Mouse (Mus musculus) mesoderm, embryonic 11.5 days (tissue): Measurements from ENCODE around the gene Aggf1.
A peak's percentile ranks its signal among the peaks of the same experiment; 100 is the strongest.

Experiments
- DNase-seq: peaks from one replicate; pipeline ENCODE4 v3.0.0-alpha.2; 2012; ENCODE audit warnings: low read depth, low spot score

Aggf1 gene

DNA sequence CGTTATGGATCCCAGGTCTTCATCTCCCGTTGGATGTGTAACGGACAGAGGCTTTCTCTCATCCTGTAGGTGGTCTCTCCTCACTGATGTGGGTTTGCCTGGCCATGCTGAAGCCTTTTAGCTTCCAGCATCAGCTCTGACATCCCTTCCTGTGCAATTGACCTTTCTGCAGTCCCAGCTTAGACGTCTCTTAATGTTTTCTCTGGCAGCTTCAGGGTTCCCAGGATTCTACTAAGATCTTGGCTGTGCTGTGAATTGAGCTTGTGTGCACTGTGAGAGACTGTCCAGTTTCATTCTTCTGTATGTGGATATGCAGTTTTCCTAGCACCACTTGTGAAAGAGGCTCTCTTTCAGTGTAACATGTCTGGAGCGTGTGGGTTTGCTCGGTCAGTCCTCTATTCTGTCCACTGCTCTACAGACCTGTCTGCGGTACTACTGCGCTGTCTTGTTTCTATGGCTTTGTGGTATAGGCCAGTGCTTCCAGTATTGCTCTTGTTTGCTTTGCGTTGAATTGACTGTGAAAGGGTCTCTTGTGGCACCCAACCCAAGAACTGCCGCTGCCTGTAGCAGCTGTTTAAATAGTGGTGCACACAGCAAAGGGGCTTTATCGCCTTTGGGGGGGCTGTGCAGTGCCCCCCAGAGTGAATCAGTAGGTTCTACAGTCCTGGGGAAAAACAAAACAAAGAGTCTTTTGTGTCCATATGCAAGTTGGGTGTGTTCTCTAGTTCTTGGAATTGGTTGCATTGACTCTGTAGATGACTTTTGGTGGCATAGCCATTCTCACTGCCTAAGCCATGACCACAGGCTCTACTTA lies 42.9 kb downstream of the Aggf1 start:
- DNase-seq = no peak

DNA sequence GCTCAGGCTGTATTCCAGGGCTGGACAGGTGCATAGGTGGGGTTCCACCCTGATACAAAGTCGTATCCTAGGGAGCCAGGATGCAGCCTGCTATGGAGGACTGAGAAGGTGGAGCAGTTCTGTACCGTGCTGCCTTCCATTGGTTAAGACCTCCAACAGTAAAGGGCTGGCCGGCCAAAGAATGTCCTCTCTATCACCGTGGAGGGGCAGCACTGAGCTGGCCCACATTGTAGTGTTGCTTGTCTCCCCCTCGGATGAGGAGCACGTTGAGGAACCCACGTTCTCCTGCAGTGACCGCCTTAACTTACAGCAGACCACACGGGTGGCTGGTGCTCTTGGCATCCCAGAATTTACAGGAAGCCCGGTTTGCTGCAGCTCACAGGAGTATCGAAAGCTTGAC lies 44.6 kb downstream of the Aggf1 start:
- no peak for DNase-seq

DNA sequence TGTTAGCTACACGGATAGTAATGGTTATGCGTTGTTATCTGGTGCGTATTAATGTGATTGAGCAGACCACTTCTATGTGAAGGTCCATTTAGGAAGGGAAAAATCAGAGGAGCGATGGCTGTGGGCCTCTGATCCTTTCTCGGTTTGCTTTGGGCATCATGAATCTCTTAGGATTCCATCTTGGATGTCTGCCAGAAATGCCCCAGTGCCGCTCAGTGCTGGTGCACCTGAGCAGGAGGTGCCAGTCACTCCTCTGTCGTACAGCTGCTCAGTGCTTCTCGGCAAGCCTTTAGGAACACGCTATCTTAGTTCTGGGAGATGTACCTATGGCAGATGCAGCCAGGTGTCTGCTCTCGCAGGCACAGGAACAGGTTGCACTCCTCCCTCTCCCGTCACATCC lies 46.4 kb downstream of the Aggf1 start:
- no peak for DNase-seq

DNA sequence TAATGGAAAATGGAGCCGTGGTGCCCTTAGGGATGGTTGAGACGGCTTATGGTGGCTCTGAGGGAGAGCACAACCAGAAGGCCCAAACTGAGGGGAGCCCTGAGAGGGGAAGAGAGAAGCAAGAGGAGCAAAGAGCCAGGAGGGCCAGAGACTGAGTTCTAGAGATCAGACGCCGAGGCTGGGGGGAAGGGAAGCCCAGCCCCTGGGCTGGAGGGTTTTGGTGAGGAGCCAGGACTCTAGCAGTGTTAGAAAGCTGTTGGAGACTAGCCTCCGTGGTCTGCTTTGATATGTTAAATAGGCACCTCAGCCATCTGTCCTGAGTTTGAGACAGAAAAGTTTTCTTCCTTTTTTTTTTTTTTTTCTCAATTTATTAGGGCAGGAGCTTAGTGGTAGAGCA lies 47.8 kb downstream of the Aggf1 start:
- peak; percentile 18 for DNase-seq

DNA sequence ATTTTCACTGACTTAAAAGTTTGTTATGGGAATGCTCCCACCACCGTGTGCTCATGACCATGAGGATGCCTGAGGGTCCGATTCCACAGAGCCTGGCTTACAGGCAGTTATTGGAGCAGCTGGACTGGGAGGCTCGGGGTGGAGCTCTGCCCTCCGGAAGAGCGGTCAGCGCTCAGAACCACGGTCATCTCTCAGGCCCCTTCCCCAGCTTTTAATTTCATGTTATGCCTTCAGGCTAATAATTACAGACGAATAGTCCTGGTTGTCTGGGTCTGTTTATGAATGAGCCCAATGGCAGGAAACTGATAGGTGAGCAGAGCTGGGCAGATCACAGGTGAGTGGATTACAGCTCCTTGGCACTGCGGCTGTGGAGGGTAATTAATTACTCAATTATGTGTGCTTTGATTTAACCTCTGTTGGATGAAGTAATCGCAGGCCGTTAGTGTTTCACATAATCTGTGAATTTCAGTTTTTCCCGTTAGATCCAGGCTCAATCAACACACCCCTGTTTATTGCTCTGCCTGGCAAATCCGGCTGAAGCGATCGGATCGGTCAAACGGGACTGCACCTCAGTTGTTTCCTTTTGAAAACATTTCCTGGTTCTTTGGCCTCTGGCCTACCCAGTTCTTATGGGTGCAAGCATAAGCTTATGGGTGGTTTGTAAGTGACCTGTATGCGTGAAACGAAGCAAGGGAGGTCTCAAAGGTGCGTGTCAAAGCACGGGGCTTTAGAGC lies 48.4 kb downstream of the Aggf1 start:
- DNase-seq = peak; percentile 72

DNA sequence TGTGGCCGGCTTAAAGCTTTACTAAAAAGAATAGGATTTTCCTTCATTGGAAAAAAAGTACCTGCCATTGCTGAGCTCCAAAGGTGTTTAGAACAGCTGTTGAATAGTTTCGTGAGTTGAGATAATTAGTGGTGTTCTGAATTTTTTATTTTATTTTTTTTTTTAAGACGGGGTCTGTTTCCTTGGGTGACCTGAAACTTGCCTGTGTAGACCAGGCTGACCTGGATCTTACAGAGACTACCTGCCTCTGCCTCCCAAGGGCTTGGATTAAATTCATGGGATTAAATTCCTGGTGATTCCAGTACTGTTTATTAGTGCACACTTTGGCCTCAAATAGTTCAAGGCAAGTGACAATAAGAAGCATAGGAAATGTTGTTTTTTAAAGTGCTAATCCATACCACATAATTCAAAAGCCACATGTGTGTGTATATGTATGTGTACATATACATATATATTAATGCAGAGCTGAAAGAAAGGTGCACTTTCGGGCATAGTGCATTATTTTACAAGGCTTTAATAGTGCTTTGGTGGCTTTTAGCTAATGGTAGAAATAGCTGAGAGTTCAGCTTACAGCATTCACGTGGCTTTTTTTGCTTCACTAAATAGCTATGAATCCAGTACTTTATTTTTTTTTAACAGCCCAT lies 49.1 kb downstream of the Aggf1 start:
- DNase-seq = peak; percentile 14

DNA sequence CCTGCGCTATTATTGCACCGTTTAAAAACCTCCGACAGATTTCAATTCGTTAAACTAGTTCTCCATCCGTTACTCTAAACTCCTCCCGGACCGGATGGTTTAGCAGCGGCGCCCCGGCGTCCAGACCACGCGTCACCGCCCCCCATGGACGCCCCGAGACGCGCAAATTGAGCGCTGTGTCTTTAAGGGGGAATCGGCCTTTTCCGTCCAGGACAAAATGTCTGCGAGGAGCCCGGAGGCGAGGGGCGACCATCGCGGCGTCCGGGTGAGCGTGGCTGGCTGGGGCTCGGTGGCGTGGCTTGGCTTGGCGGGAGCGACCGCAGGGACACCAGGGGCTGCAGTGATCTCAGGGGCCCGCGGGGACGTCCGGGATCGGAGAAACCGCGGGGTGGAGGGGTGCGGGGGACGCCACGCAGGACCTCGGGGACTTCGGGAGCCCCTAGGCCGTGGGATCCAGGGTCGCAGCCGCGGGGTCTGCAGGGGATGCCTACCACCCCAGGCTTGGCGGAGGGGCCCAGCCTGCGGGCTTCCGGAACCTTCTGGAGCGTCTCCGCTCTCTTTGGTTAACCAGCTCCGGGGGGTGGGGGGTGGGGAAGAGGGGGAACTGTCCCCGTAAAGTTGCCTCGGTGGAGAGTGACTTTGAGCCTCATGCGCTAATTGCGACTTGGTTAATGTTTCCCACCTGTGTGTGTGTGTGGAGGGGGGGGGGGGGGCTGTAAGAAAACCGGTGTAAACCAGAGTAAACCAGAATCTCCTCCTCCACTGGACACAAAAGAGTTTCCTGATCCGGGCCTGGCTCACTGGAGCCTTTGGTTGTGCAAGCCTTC lies 49.9 kb downstream of the Aggf1 start:
- DNase-seq = peak; percentile 85

DNA sequence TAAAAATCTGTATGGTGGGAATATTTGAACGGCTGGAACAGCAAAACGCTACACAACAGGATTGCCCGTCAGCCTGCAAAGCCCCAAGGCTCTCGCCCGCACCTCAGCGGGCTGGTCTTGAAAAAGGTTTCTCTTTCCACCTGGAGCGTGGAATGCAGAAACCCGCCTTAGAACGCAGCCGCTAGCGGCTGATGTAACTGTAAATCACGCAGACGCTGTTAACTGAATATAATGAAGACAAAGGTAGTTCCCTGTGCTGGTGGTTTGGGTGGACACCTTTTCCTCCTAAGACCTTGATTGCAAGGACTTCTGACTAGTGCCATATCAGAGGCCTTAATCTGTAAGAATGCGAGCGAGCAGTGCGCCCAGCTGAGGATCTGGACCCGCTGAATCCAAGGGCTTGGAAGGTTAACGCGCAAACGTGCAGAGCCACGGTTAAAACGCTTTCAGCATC lies 50.5 kb downstream of the Aggf1 start:
- no peak for DNase-seq

DNA sequence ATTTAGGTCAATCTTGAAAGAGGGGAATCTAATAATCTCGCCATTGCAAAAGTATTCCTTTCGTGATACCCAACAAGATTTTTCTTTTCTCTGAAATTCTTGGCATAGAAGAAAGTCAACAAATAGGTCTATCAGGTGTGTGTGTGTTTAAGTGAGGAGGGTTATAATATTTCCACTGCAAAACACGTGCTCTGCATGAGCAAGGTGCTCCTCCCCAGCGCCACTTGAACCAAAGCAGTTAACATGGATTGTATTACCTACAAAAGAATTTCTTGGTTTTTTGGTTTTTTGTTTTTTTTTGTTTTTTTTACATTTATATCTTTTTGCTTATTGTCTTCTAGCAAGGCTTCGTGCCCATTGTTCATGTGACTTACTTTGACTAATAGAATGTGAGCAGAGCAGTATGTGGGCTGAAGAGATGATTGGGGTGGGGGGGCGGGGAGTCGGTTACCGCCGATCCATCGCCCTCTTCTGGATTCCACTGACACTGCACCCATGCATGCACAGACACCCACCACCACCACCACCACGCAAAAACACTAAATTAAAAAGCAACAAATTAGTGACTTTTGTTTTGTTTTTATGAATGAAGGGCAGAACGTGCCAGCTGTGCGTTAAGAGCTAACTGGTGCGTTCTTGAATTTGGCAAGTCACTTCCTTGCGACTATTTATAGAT lies 51.1 kb downstream of the Aggf1 start:
- DNase-seq = peak; percentile 65

DNA sequence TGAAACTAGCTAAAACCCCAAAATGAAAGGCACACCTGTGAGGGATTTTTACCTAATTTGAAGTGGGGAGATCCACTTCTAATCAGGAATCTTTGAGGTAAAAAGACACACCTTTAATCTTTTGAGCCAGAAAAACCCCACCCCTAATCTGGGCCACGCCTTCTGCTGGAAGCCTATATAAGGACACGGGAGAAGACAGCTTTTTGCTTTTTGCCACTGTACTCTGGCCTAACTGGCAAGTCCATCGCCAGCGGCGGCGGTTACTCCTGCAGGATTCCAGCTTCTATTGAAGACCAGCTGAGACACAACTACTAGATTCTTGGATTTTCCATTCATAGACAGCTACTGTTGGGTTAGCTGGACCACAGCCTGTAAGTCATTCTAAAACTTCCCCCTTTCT lies 51.8 kb downstream of the Aggf1 start, which contains the start of gene Zbed3:
Gene Zbed3, plus strand, starts transcription at position 213 of the 400 bp plus-strand sequence.
- no peak for DNase-seq

DNA sequence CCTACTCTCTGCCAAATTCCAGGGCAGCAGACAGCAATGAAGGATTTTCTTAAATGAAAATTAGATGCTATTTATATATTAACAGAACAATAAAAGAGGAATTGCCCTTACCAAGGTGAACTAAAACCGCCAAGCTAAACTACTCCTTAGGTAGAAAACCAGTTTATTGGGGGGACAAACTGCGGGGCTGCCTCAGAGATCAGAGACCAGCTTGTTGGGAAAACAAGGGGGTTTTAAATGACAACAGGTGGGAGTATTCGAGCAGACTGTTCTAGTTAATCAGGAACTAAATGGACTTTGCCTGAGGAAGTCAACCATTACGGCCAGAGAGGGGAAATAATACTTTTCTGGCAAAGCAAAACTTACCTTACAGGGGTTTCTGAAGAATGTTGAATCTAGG lies 54.7 kb downstream of the Aggf1 start:
- DNase-seq = no peak

DNA sequence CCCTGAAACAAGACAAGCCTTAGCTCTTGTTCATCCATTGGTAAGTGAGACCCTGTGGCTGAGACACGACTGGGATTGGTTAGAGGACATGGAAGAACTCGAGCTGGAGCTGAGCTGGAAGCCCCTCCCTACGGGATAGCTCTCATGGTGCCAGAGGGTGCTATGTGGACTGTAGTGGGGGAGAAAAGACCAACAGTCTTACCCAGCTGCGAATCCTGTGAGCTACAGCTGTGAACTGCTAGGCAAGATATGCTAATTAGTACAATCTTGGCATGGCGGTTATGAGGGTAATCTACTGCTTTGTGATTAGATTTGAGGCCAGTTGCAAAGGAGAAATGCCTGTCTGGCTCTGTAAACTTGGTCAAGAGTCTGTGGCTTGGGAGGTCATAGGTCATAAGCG lies 56.0 kb downstream of the Aggf1 start:
- DNase-seq = no peak

DNA sequence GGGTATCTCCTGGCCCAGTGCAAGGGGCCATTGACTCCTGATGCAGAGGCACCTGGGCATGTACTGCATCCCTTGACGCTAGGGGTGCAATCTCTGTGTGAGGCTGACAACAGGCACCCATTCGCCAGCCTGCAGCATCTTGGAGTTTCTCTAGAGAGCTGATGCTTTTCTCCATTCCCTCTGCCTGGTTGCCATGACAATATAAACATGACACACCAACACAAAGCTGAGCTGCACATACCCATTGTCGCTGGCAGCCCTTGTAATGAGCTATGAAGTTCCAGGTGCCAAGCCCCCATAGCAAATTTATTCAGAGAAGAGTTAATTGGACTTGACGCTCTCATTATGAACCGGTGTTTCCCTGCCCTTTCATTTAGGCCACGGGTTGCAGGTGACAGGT lies 63.1 kb downstream of the Aggf1 start:
- DNase-seq = no peak

DNA sequence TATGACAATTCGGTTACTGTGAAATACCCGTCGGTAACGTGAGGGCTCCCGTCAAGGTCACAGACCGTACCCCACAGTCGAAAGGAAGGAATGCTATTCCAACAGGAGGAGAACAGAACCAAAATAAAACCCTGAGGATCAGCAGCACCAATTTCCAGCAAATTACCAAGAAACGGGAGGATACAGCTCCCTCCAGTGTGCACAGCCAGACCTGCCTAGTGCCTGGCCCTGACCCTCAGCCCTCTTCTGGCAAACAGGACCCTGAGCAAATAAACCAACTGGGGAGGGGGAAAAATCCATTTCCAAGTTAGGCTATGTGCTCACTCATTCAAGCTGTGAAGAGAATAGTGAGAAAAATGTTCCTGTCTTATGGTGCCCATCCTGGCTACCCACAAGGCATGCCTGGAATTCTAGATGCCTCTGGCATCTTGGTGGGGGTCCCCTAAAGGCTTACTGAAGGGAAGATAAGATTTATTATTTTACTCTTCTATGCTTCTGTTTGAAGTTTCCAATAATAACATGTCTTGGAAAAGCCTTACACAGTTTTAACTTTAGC lies 68.0 kb downstream of the Aggf1 start:
- DNase-seq = peak; percentile 26

DNA sequence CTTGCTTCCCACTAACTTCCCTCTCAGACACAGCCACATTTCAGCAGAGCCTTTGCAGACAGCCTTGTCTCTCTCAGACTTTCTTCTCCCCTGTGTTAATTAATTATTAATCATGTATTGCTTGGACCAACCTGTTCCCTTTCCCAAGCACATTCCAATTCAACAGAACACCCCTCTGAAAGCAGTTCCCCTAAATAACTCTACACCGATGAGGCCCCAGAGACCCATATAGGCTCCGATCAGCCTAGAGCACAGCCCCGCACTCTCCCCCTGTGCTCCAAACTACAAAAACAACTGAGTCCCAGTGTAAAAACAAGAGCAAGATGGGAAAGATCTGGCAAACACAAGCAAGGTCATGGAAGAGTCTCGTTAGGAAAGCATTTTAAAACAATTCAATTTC lies 68.6 kb downstream of the Aggf1 start:
- DNase-seq = no peak
